Mouse (Mus musculus): ENCODE results near the gene Lrr1.
A peak's percentile ranks its signal among the peaks of the same experiment; 100 is the strongest.
"Not testable (repeated sequence)": the region's sequence is repeated elsewhere in the genome, so short reads cannot be mapped to it uniquely, and the experiment has no call there.

Gene Lrr1

DNA sequence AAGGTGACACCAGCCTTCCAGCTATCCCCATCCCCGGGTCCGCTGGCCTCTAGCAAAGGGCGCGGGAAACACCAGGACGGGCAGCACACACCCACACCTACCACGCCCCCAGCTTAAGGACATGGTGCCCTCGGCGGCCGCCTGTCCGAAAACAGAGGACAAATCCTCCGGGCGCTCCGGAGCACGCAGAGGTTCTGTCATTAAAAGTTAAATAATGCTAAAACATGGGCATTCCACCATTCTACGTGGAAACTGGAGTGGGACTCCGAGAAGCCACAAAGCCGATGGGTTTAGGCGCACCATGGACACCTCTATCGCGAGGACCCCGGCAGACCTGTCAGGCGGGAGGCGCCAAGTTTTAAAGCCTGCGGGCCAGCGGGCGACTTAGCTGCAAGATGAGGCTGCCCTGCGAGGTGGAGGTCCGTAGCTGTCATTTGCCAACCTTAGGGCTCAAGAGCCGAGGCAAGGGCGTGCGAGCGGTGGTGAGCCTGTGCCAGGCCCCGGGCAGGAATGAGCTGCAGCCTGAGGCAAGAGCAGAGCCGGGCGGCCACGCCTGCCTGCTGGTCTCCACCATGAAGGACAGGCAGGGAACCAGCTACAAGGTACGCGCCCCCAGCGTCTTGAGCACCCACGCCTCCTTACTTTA is at the start of gene Lrr1:
Gene Lrr1, plus strand, starts transcription at position 354 of the 646 bp plus-strand sequence.
- peak; percentile 84 for DNase-seq (ENCODE audit: low spot score)

DNA sequence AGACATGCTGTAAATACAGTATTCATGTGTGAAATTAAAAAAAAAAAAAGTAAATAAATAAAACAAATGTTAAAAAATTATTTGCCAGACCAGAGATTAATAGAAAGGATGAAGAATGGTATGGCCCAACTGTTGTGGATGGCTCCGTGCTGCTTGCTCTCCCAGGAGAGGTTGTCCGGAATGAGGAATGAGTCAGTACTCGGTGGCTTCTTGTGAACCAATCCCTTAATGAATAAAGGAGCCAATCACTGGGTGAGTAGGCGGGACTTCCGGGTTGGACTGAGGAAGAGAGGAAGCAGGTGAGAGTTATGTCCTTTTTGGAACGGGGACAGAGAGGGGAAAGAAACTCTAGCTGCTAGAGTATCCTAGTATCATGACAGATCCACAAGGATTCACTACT is 48.7 kb upstream of the Lrr1 start:
- no peak for DNase-seq (ENCODE audit: low spot score)

DNA sequence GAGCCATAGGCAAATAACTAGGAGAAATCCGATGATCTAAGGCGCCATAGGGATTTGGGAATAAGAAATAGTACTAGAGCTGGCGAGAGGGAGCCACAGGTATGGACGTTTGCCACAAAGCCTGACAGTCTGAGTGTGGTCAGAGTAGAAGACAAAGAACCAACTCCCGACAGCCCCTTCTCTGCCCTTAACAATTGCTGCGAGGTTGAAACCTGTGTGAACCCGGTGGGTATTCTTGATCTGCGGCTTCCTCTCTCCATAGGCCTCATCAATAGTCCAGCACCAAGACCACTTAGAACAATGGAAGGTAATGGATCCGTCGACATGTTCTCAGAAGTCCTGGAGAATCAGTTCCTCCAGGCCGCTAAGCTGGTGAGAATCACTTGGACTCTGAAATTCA is 45.8 kb upstream of the Lrr1 start:
- no peak for DNase-seq (ENCODE audit: low spot score)

DNA sequence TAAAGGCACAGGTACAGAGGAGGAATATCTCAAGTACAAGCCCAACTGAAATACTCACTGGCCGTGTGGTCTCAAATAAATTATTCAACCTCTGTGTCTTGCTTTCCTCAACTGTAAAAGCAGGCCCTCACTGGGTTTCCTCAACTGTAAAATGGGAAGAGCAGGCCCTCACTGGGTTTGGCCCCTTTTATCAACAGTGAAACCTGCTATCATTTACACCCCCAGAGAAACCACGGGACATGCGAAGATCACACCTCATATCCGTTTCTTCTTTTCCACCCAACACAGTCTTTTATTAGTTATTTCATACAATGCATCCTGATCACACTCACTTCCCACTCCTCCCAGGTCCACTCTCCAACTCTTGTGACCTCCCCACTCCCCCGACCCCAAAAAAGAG is 43.5 kb upstream of the Lrr1 start:
- no peak for DNase-seq (ENCODE audit: low spot score)

DNA sequence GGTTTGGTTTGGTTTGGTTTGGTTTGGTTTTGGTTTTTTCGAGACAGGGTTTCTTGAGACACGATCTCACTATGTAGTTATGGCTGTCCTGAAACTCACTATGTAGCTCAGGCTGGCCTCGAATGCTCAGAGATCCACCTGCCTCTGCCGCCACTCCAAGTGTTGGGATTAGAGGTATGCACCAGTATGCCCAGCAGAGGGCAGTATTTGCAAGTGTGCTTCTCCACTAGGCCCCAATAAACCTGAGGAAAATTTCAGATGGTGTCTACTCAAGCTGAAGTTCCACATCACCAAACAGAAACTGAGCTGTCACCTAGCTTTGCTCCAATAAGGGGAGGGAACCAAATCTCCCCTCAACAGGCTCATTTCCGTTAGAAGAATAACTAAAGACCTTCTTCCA is 41.4 kb upstream of the Lrr1 start:
- no peak for DNase-seq (ENCODE audit: low spot score)

DNA sequence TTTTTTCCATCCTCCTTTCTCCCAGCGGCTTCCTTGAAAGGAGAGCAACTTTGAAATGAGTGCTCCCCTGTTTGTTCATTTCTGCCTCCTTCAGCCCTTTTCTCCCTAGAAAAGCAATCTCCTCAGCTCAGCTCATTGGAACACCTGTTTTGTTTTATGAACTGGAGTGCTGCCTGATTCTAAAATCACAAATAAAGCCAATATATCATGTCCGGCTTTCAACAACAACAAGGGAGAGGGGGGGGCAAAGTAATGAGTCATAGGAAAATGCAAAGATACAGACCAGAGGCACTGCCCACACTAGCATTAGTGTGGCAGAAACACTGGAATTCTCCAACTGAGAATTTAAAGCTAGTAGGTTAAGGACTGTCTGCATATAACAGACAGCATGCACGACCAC is 41.0 kb upstream of the Lrr1 start:
- no peak for DNase-seq (ENCODE audit: low spot score)

DNA sequence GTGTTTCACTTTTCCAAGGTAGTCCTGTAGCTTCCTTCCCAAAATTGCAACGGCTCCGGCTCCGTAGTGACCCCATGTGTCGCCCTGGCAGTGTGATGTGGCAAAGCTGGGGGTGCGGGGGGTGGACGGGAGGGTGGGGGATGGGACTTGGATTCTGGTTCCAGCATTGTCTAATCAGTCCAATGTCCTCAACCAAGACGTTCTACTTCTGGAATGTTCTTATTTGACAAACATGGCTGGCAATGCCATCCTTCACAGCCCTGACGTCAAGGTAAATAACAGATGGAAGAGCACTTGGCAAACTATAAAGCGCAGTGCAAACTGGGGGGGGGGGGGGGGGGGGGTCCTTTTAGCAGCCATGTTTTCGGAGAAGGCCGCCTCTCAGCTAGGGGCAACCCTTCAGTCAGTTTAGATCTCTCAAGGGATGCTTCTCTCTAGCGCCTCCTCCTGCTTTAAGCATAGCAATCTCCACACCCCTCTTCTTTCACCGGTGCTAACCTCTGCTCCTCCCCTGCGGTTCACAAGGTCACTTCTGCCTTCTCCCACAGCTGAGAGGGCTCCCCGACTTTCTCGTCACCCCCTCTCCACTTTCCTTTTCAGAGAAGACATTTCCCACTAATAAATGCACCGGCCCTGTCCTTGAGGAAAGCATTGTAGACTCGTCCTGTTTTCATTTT is 38.8 kb upstream of the Lrr1 start:
- DNase-seq (ENCODE audit: low spot score), result no peak

DNA sequence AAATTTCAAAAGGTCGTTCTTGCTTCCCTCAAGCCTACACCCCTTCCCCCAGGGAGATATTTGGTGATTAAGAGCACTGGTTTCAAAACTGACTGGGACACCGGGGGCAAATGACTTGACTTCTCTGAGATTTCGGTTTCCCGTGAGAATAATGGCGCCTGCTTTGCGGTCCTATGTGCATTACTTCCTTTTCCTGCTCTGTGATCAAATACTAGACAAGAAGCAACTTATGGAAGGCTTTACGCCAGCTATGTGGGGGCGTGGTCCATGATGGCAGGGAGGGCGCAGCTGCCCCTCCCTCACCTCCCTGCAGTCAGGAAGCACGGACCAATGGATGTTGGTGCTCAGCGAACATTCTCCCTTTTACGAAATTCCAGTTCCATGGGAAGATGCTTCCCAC is 38.1 kb upstream of the Lrr1 start:
- no peak for DNase-seq (ENCODE audit: low spot score)

DNA sequence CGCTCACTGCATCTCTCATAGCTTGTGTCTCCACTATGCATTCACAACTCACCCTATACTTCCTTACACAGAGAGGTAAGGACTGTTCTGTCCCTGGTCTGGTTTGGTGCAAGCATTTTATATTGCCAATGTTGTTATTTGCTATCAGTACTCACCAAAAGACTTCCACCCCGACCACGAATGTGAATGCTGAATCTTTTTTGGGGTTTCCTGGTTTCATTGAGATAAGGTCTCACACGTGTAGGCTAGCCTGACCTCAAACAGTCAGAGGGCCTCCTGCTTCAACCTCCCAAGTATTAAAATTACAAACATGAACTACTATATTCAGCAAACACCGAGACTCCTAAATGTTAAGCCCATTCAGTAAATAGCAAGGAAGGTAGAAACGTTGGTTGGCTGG is 37.3 kb upstream of the Lrr1 start:
- no peak for DNase-seq (ENCODE audit: low spot score)

DNA sequence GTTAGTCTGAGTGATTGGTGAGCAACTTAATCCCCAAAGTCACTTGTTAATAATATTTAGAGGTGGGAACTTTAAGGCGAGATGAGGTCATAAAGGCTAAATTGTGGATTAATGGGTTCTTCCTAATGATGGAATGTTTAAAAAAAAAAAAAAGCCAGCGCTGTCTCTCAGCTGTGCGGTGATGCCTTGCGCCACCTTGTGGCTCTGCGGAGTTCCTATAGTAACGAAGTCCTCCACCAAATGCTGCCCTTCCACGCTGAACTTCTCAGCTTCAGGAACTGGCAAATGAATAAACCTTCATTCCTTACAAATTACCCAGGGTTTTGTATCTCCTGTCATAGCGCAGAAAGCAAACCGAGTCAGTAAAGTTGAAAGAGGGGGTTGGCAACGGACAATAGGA is 36.6 kb upstream of the Lrr1 start:
- DNase-seq (ENCODE audit: low spot score), result peak; percentile 31

DNA sequence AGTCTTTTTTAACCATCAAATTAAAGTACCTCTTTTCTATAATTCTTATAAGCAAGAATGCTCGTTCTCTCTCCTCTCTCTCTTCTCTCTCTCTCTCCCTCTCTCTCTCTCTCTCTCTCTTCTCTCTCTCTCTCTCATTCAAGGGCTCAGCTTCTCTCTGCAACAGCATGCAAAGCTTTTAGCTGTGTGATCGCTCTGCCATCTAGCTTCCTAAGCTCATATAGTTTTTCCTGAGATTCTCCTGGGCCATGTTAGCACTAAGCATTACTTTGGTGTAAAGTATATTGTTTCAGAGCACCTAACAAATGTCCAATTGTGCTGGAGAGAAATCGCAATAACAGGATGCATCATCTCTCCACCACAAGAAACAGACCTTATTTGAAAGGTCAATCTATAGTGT is 29.4 kb upstream of the Lrr1 start:
- no peak for DNase-seq (ENCODE audit: low spot score)

DNA sequence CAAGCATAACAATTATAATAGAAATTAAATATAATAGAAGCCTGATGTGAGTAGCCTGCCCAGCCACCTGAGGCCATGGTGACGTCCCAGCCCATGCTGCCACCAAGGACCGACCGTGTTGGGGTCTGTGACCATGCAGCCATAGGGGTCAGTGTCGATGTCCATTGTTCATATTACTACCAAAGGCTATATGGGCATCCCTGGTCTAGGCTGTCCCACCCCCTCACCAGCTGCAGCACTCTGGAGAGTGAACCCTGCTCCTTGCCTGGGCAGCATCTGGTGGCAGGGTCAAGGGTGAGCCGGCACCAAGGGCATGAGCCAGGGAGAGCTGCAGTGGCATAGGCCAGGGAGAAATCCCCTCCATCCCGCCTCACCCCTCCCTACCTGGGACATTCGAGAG is 28.8 kb upstream of the Lrr1 start:
- no peak for DNase-seq (ENCODE audit: low spot score)

DNA sequence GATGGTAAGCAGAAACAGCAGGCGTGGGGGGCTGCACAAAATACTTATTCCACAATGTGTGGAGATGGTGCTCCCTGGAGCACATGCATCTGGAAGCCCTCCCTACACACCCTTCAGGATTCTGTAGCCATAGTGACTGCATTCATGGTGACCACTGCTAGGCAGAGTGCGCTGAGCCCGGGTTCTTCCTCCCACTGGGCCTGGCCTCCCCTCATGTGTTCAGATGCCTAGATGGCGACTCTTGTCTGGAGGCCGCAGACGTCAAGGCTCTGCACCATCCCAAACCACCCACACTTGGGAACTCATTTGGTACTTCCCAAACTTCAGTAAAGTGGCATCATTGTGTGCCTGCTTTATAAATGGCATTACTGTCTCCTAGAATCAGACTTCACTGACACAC is 25.2 kb upstream of the Lrr1 start:
- no peak for DNase-seq (ENCODE audit: low spot score)

DNA sequence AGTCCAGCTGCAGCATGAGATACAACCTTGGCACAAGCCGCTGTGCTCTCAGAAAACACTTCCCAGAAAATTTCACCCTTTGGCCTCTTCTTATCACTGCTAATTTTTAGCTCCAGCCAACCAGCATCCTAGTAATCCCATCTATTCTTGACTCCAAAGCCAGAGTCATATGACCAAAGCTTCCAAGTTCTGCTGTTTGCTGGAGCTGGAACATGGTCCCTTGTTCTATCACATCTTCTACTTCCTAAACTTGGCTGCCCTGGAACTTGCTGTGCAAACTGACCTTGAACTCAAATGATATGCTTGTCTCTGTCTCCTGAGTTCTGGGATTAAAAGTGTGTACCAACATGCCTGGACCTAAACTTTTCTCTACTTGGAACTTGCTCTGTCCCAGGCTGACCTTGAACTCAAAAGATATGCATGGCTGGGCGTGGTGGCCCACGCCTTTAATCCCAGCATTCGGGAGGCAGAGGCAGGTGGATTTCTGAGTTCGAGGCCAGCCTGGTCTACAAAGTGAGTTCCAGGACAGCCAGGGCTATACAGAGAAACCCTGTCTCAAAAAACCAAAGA is 21.4 kb upstream of the Lrr1 start:
- DNase-seq (ENCODE audit: low spot score), result no peak

DNA sequence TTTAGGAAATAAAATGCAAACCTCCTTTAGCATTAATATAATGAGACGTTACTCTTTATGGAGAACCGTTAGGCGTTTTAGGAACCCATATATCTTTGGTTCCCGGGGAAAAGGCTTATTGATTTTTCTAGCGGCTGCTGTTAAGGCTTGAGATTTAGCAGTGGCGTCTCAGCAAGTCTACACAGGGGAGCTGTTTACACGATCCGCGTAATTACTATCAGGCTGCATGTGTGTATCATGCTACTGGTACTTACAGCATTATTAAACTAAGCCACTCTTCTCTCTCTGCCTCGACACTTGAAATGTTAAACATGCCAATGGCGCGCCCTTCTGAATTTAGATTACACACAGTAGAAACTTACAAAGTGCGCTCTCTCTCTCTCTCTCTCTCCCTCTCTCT is 18.6 kb upstream of the Lrr1 start:
- no peak for DNase-seq (ENCODE audit: low spot score)

DNA sequence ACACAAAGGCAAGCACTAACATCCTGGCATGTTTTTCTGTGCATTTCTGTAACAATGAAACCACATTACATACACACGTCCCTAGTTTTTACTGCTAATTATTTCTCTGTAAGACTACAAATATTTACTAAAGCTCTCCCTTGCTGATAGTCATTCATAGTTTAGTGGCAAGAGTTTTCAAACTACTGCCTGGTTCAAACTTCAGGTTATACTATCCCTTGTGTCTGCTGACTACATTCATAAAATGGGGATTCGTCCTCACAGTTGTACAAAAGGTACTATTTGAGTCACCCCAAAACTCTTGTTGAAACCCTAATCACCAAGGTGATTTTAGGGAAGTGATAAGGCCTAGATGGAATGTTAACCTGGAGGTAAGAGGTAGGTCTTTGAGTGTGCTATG is 12.7 kb upstream of the Lrr1 start:
- no peak for DNase-seq (ENCODE audit: low spot score)

DNA sequence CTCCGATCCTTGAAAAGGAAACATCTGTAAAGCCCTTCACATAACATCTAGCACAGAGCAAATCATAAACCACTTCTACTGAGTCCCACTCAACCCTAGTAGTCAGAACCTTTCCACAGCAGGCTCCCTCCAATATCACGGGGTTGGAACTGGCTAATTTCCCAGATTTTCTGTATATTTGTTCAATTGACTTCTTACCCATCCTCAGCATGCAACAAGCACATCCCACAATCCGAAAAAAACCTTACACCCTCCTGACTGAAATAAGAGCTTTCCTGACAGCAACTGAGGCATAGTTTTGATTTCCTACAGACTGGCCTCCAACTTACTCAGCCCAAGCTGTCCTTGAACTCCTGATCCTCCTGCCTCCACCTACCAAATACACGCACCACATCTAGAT is 12.2 kb upstream of the Lrr1 start:
- no peak for DNase-seq (ENCODE audit: low spot score)

DNA sequence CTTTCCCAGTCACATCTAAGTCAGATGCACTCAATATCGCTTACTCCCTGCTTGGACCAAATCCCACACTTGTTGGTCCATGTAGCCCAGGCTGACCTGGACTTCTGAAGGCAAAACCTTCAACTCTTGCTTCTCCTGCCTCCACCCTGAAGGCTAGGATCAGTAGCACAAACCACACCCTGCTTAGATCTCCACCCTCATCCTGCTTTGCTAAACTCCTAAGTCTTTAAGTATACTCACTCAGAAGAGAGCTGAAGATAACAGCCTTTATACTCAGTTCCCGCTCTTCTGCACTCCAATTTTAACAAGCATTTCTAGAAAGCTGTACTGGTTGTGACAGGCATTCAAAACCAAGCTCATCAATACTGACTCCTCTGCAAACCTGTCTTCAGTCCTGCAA is 11.5 kb upstream of the Lrr1 start:
- DNase-seq (ENCODE audit: low spot score), result no peak

DNA sequence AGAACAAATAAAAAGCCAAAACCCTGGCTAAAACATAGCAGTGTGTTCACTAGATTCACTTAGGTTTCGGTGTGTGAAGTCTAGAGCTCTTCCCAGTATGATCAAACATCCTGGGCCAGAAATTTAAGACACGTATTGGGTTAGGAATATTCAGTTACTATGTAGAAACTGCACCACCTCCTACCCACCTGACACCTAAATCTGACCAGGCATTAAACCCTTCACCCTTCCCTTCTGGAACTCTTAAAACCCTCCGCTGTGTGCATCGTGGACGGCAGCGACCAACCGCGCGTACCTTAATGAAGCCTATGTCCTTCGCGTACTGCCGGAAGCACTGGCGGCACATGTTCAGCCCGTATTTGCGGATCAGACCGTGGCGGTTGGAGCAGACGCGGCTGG is 10.2 kb upstream of the Lrr1 start:
- no peak for DNase-seq (ENCODE audit: low spot score)

DNA sequence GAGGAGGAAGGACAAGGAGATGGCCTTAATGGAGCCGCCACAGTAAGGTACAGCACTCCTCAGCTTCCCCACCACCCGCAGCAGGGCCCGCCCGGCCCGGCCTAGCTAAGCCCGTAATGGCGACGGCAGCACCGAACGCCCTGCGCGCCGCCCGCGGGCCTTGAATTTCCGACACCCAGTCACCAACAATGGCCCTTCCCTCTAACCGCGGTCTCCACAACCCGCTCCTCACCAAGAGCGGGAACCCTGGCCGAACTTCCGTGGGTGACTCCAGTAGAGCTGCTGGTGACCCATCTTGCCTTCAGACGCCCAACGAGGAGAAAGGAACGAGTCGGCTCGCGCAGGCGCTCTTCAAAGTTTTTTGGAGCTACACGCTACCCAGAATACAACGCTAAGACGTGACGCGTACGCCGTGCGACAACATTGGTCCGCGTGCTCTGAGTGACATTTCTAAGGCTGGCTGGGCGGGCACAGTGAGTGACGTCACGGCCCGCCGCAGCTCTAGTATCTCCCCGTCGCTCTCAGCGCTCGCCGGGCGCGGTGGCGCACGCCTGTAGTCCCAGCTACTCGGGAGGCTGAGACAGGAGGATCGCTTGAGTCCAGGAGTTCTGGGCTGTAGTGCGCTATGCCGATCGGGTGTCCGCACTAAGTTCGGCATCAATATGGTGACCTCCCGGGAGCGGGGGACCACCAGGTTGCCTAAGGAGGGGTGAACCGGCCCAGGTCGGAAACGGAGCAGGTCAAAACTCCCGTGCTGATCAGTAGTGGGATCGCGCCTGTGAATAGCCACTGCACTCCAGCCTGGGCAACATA is 9.6 kb upstream of the Lrr1 start, which contains the start of gene Rps29:
Gene Rps29, minus strand, starts transcription at position 422 of the 813 bp plus-strand sequence.
- DNase-seq (ENCODE audit: low spot score), result peak; percentile 96

DNA sequence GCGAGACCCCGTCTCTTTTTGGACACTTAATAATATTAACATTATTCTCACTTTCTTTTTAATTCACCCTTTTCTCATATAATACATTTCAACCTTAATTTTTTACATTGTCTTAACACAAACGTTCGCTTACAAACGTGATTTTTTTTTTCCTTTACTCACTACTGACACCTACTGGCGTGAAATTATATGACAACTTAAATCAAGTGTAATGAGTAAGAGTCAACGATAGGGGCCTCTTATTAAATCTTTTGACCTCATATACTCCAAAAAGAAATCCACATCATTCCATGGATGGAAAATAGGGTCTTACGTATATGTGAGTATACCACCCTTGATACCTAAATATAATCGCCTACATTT is 9.1 kb upstream of the Lrr1 start:
- DNase-seq (ENCODE audit: low spot score), result no peak

DNA sequence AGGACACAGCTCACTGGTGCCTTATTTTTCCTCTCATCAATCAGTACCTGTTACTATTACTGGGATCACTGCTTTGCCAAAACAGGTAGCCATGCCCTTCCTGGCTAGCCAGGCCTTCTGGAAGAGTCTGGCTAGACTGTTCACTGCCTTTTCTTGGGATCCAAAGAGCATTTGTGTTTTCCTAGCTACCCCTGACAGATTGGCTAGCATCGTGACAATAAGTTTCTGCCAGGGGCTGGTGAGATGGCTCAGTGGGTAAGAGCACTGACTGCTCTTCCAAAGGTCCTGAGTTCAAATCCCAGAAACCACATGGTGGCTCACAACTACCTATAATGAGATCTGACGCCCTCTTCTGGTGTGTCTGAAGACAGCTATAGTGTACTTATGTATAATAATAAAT is 7.9 kb upstream of the Lrr1 start:
- not testable (repeated sequence) for DNase-seq (ENCODE audit: low spot score)

DNA sequence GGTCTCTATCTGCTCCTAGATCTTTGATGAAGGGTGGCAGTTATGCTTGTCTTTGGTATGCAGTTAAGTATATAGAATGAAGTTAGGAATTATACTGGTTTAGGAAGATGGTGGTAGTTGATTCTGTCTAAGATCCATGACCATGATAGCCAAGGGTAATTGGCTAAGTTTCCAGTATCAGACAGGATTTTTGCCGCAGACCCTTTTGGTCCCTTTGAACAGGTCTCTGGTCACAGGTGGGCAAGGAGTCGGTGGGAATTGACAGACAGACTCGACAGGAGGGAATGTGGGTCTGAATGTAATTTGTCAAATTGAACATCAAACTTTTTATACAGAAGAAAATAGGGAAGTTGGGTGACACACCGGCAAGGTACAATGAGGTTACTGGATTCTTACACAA is 5.0 kb upstream of the Lrr1 start:
- DNase-seq (ENCODE audit: low spot score), result not testable (repeated sequence)

Measured in ovary, postnatal 36 days (tissue).